Mouse (Mus musculus): ENCODE data around the gene Siglecf.
A peak's percentile ranks its signal among the peaks of the same experiment; 100 is the strongest.
"Not testable (repeated sequence)": the region's sequence is repeated elsewhere in the genome, so short reads cannot be mapped to it uniquely, and the experiment has no call there.

The Siglecf gene

GRCm38 (mm10) chr7:43351154-43351553 lies at the start of gene Siglecf:
Siglecf (plus strand) TSS chr7:43351341.
- DNase-seq = no peak

- DNase-seq = no peak
Observed at GRCm38 (mm10) chr7:43305235-43305634, 45.9 kb upstream of the Siglecf start.

- DNase-seq = no peak
Observed at GRCm38 (mm10) chr7:43309069-43309468, 42.1 kb upstream of the Siglecf start.

DNA sequence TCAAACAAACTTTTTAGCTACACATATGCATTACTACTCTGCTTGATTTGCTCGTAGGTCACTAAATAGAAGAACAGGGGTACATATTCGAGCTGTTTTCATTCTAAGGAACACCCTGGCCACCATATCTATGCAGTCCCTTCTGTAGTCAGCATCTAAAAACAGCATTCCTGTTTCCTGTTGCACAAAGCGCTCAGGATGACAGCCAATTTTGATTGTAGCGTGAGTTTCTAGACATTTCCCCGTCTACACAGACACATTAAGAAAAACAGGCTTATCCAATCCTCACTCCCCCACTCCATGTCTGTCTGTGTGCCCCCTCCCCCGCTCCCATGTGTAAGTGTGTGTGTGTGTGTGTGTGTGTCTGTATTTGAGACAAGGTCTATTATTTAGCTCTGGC lies 39.5 kb upstream of the Siglecf start:
- DNase-seq = no peak

DNA sequence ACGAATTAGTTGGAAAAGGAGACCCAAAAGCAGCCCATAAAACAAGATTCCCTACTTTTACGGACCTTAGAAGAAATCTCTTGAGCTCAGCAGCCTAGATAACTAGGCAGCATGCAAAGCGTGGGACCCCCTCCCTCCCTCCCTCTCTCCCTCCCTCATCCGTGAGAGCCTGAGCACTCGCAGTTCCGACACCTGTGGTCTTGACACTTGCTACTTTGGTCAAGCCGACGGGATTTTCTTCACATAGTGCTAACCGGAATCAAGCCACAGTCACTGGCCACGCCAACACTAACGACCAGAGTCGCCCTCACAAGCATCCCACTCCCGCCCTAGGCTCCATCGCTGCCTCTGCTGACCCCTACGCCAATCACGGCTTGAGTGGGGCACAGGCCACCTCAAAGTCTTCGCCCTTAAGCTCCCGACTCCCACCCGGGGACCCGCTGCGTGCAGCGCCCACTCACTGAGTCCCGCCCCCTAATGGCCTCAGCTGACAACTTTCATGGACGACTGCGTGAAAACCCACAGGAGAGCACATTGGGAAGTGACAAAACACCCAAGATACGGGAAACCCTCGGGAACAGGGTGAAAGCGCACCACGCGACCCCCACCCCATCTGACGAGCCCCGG lies 38.6 kb upstream of the Siglecf start:
- no peak for DNase-seq

DNA sequence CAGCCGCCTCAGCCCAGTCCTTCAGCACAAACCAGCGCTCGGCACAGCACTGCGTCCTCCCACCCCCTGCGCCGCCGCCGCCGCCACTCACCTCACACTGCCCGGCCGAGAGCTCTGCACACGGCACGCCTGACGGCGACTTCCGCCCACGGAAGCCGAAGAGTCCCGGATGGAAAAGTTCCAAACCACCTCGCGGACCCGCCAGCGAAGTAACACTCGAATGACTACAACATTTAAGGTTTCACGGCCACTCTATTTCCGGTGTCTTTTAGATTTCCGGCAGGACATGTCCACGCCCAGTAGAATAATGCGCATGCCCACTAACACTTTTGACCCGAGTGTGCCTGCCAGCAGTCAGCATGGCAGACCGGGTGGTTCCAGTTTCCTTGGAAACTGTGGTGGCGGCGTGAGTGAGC lies 38.1 kb upstream of the Siglecf start, which contains the start of gene Zfp715:
Zfp715 (minus strand) TSS at position 282 of the 416 bp plus-strand sequence.
- DNase-seq = peak; percentile 84

GRCm38 (mm10) chr7:43326223-43326780 lies 24.8 kb upstream of the Siglecf start:
- no peak for DNase-seq

DNA sequence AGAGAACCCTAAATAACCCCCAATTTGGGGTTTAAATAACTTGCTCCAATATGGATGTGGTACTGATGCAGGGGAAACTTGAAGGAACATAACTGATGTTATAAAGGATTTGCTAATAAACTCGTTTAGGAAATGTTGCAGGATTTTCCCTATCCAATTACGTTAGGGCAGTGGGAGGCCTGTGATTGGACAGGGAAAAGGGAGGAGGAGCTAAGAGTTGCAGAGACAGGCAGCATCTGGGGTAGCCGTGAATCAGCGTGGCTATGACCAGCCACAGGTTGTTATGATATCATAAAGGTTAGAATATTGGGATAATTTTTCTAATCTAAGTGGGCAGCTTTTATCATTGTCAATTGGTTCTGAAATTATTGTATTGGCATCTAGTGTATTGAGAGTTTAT lies 23.0 kb upstream of the Siglecf start:
- DNase-seq = no peak

DNA sequence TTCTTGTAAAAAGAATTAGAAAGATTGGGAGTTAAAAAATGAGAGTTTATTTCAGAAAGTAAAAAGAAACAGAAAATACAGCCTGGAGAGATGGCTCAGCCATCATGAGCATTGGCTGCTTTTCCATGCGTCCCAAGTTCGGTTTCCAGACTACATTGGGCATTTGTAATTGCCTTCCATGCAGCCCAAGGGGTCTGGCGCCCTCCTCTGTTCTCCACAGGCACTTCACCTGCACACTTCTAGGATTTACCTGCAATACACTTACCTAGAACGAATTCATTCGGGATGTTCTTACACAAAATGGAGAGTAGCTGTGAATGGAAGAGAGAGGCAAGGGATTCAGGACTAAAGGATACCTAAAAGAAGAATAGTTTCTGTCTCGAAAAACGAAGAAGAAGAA lies 17.9 kb upstream of the Siglecf start:
- DNase-seq = no peak

GRCm38 (mm10) chr7:43333899-43334298 lies 17.2 kb upstream of the Siglecf start:
- DNase-seq = no peak

DNA sequence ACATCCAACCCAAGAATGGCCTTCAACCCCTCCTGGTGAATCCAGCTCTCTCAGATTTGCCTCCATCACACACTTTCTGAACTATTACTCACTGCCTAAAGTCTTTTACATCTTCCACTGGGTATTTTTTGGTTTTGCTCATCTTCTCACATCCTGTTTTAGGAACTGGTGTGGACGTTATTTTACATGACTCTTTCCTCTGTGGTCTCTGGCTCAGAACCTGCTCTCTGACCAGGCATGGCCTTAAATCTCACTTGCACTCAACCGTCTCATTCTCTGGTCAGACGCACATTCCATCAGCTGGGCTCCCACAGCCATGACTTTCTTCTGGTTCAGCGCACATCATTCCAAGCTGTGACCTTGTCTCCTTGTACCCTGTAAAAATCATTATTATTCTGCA lies 10.4 kb upstream of the Siglecf start:
- DNase-seq = no peak

- no peak for DNase-seq
Observed at GRCm38 (mm10) chr7:43343191-43343590, 8.0 kb upstream of the Siglecf start.

- no peak for DNase-seq
Observed at GRCm38 (mm10) chr7:43344020-43344419, 7.1 kb upstream of the Siglecf start.

DNA sequence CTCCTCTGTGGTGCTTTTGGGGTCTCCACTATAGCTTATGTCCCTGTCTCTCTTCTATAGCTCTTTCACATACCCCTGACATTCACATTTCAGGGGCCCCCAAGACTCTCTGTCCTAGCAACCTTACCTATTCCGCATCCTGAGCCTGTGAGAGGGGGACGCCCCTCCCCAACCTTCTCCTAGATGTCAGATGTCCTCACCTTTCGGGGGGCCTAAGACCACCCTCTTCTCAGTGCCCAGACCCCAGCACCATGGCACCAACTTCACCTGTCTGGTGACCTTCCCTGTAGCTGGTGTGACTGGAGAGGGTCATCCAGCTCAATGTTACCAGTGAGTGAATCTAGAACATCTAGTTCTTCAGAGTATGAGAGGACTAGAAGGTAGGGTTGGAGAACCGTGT lies 6.7 kb upstream of the Siglecf start:
- no peak for DNase-seq

GRCm38 (mm10) chr7:43346148-43346547 lies 5.0 kb upstream of the Siglecf start:
- no peak for DNase-seq

DNA sequence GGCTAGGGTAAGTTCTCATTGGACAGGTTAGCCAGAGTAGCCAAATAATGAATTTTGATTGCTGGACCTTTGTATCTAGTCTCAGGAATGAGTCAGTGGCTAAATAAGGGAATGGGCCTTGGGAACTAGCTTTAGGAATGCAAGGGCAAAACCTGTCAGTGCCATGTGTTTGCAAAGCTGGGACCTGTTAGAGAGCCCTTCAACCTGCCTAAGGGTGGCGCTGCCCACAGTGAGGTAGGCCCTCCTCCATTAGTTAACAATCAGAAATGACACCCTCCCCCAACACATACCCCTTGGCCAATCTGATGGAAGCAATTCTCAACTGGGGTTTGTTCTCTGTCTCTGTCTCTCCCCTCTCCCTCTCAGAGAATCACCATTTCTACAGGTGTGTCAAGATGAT lies 4.6 kb upstream of the Siglecf start:
- DNase-seq = no peak

- DNase-seq = not testable (repeated sequence)
Observed at GRCm38 (mm10) chr7:43349623-43350022, 1.5 kb upstream of the Siglecf start.

DNA sequence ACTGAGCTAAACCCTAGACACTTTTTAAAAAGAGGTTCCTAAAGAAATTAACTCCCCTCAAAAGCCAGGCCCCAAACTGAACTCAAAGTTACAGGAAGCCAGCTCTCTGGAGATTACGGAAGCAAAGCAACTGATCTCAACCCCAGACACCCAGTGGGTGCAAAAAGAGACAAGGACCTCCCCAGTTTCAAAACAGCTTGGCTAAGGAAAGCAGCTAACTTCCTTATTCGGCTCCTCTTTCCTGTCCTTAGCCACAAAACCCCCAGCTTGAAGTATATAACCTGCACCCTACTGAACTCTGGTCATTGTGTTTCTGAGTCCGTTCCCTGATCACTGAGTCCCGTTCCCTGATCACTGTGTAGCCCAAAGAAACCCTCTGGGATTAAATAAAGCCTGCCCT lies 2.0 kb downstream of the Siglecf start:
- DNase-seq = no peak

DNA sequence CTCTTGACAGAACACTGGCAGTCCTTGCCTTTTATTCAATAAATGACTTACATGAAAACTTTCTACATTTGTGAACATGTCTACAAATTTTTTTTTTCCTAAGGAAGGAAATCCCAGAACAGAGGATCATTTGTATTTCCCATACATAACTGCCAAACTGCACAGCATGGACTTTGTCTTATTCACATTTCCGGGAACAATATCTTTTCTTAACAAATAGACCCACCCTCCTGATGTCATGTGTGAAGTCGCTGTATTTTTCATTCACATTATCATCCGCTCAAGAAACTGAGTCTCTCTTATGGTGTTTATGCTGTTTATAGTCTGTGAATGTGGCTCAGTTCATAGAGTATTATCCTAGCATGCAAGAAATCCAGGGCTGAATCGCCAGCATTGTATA lies 2.6 kb downstream of the Siglecf start:
- DNase-seq = no peak

- DNase-seq = no peak
Observed at GRCm38 (mm10) chr7:43354893-43355835, 4.0 kb downstream of the Siglecf start.

- DNase-seq = no peak
Observed at GRCm38 (mm10) chr7:43358556-43358955, 7.4 kb downstream of the Siglecf start.

DNA sequence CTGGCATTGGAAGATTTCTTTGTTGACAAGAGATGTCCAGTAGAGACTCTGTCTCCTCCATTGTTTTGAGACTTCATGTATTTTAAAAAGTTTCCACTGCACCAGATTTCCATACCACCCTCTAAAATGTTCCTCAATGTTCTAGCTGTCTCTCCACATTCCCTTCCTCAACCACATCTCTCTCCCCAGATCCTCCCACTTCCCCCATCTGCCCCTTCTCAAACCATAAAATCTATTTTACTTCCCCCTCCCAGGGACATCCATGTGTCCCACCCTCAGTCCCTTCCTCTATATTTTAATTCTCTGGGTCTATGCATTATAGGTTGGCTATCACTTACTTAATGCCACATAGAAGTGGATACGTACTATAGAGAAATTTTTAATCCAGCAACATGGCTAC lies 10.3 kb downstream of the Siglecf start:
- no peak for DNase-seq

- DNase-seq = no peak
Observed at GRCm38 (mm10) chr7:43362021-43362420, 10.9 kb downstream of the Siglecf start.

DNA sequence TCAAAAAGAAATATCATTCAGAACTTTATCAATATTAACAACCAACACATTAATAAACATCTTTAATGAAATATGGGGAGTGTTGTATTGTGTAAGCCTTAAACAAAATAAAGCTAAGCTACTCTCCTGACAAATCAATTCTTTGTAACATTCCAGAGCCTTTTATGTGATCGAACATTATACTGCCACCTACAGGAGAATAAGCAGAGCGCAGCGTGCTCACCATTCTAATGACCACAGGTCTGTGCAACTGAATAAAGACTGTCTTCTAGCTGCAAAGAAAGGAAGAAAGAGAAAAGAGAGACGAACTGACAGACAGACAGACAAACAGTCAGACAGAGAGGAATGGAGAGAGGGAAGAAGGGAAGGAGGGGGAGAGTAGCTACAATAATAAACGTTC lies 27.1 kb downstream of the Siglecf start:
- peak; percentile 36 for DNase-seq

Measured in thymus, postnatal 4 days (tissue).